Mouse (Mus musculus): ENCODE results near the gene Carm1. TPM values are rescaled to one million over a fixed set of nuclear protein-coding genes. Genes with fewer than 3 reads are reported as not detected.
A peak's percentile ranks its signal among the peaks of the same experiment; 100 is the strongest.

Gene Carm1
- polyA plus RNA-seq, 1 experiment from 2014 or later = 56.0 TPM

- Histone ChIP-seq H3K4me3 (no peak overlapping the region), H3K4me2 (replicated peaks) (no peak overlapping the region), H3K4me1 (no peaks in the 10 kb centered on the region), H3K9ac (no peak overlapping the region), H3K27me3 (no peaks in the 10 kb centered on the region), H3K27ac (no peak overlapping the region), H3K9me3 (no peaks in the 10 kb centered on the region), H3K36me3 (no peaks in the 10 kb centered on the region)
- no peak for ATAC-seq (ENCODE audit: low FRiP score, low read depth)
- WGBS = 65% methylated on average over 5 of the region's 5 CpGs
Measured at GRCm38 (mm10) chr9:21604119-21604518, 57.4 kb downstream of the Carm1 start.

DNA sequence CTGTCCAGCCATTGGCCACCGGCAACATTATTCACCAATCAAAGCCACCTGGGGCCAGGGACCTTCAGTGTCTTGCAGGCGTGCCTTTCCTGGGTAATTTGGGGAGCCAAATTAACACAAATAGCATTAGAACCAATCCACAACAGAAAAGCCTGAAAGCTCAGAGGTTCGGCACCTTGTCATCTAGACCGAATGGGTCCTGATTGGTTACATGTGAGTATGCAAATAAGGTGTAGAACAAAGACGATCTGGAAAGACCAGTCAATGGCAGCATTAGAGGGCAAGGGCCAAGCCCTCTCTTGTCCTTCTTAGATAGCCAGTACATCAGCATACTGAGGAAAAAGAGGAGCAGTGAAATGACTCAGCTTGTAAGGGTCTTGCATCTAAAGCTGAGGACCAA lies 59.2 kb downstream of the Carm1 start:
- no peaks in the 10 kb centered on the region for H3K27me3 ChIP-seq
- no peaks in the 10 kb centered on the region for H3K9me3 ChIP-seq
- no peak for ATAC-seq (ENCODE audit: low FRiP score, low read depth)
- 79% methylated on average over 5 of the region's 5 CpGs for WGBS
- no peak overlapping the region for H3K27ac ChIP-seq
- H3K4me3 ChIP-seq = no peak overlapping the region
- no peaks in the 10 kb centered on the region for H3K36me3 ChIP-seq
- H3K4me2 ChIP-seq (replicated peaks) = no peak overlapping the region
- no peak overlapping the region for H3K9ac ChIP-seq
- H3K4me1 ChIP-seq = no peaks in the 10 kb centered on the region

- no peak overlapping the region for H3K27ac ChIP-seq
- no peak overlapping the region for H3K4me3 ChIP-seq
- no peak overlapping the region for H3K4me2 ChIP-seq (replicated peaks)
- H3K9me3 ChIP-seq = no peaks in the 10 kb centered on the region
- 78% methylated on average over 1 of the region's 1 CpGs for WGBS
- no peak for ATAC-seq (ENCODE audit: low FRiP score, low read depth)
- no peaks in the 10 kb centered on the region for H3K27me3 ChIP-seq
- no peaks in the 10 kb centered on the region for H3K36me3 ChIP-seq
- no peak overlapping the region for H3K9ac ChIP-seq
- no peaks in the 10 kb centered on the region for H3K4me1 ChIP-seq
Measured at GRCm38 (mm10) chr9:21606648-21607047, 60.0 kb downstream of the Carm1 start.

GRCm38 (mm10) chr9:21609861-21610260 lies 63.2 kb downstream of the Carm1 start:
- H3K9me3 ChIP-seq = no peaks in the 10 kb centered on the region
- no peaks in the 10 kb centered on the region for H3K36me3 ChIP-seq
- no peak for ATAC-seq (ENCODE audit: low FRiP score, low read depth)
- H3K4me1 ChIP-seq = peaks cover 2% of the 10 kb centered on the region; the same call in 1 of the 2 replicates
- H3K27me3 ChIP-seq = no peaks in the 10 kb centered on the region
- H3K27ac ChIP-seq = no peak overlapping the region
- no peak overlapping the region for H3K4me3 ChIP-seq
- no peak overlapping the region for H3K4me2 ChIP-seq (replicated peaks)
- no peak overlapping the region for H3K9ac ChIP-seq
- 93% methylated on average over 1 of the region's 1 CpGs for WGBS

DNA sequence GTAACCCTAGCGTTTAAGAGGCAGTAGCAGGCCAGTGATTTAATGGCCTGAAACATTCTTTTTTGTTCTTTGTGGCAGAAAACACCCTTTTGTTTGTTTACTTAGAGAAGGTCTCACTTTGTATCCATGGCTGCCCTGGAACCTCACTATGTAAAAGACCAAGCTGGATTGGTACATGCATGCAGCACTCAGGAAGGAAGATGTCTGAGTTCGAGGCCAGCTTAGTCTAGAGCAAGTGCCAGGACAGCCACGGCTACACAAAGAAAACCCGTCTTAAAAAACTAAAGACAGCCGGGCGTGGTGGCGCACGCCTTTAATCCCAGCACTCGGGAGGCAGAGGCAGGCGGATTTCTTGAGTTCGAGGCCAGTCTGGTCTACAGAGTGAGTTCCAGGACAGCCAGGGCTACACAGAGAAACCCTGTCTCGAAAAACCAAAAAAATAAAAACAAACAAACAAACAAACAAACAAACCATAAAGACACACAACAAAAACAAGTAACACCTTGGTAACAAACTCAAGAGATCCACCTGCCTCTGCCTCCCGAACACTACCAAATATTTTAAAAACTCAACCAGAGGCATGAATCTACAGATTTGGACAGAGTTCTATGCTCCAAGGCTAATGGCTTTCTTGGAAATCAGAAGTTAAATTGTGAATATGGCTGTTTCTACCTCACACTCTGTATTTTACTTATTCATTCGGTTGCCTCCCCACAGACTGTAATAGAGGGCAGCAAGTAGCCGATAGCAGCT lies 68.3 kb downstream of the Carm1 start:
- 75% methylated on average over 15 of the region's 15 CpGs for WGBS
- H3K4me2 ChIP-seq (replicated peaks) = peak overlapping the region; percentile 80
- H3K9ac ChIP-seq = peak overlapping the region; percentile 82
- ATAC-seq (ENCODE audit: low FRiP score, low read depth) = no peak
- H3K27ac ChIP-seq = peak overlapping the region; percentile 97
- H3K36me3 ChIP-seq = peaks cover 8% of the 10 kb centered on the region; the same call in 1 of the 2 replicates
- H3K9me3 ChIP-seq = no peaks in the 10 kb centered on the region
- peak overlapping the region; percentile 71 for H3K4me3 ChIP-seq
- peaks cover 24% of the 10 kb centered on the region for H3K4me1 ChIP-seq
- H3K27me3 ChIP-seq = no peaks in the 10 kb centered on the region

DNA sequence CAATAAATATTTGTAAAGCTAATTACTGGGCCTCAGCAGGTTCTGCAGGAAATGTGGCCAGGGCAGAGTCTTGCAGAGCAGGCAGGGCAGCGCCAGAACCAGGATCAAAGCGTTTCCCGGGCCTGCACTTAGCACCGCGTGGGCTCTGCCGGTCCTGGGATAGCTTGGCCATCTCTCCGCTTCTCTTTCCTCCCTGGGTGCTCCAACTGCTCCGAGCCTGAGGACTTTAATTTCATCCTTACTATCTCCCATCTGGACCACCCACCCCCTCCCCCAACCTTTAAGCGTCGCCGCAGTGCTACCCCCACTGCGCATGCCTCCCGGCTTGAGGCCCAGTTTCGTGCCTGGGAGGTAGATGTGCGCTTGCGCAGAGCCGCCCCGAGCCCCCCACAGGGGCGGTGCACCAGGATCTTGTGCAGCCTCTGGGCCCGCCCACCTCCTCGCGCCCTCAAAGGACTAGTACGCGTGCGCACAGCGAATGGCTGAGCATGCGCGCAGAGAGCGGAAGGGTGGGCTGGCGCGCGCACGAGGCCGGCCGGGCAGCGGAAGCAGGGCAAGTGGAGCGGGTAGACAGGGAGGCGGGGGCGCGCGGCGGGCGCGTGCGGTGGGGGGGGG lies 69.0 kb downstream of the Carm1 start, which contains the start of gene Smarca4:
Gene Smarca4, plus strand, starts transcription at position 553 of the 615 bp plus-strand sequence.
- H3K36me3 ChIP-seq = peaks cover 8% of the 10 kb centered on the region; the same call in 1 of the 2 replicates
- WGBS = under 1% methylated on average over 45 of the region's 45 CpGs
- ATAC-seq (ENCODE audit: low FRiP score, low read depth) = peak; percentile 95
- peaks cover 24% of the 10 kb centered on the region for H3K4me1 ChIP-seq
- H3K4me3 ChIP-seq = peak within 1 kb of the TSS; percentile 71
- peak within 1 kb of the TSS; percentile 97 for H3K27ac ChIP-seq
- no peaks in the 10 kb centered on the region for H3K9me3 ChIP-seq
- no peaks in the 10 kb centered on the region for H3K27me3 ChIP-seq
- H3K9ac ChIP-seq = peak within 1 kb of the TSS; percentile 86
- peak within 1 kb of the TSS; percentile 80 for H3K4me2 ChIP-seq (replicated peaks)

DNA sequence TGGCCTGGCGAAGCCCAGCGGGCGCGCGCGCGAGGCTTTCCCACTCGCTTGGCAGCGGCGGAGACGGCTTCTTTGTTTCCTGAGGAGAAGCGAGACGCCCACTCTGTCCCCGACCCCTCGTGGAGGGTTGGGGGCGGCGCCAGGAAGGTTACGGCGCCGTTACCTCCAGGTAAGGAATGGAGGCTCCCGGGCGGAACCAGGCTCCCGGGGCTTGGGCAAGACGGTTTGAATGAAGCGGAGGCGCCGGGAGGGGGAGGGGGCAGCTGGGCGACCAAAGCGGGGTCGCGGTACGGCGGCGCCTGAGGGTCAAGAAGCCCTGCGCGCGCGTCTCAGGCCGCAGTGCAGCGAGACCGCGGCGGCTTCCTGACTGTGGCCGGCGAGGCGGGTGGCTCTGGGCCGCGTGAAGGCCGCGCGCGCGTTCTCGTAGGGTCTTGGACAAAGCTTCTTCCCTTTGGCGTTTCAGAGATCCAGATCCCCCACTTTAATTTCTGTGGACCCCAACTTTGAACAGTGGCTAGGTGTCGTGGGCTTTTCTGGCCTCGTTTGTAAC lies 69.6 kb downstream of the Carm1 start:
- peak; percentile 80 for ATAC-seq (ENCODE audit: low FRiP score, low read depth)
- Histone ChIP-seq H3K27me3 (no peaks in the 10 kb centered on the region), H3K9ac (peak overlapping the region; percentile 86), H3K4me3 (peak overlapping the region; percentile 71), H3K27ac (peak overlapping the region; percentile 97), H3K36me3 (peaks cover 9% of the 10 kb centered on the region; the same call in 1 of the 2 replicates), H3K4me1 (peaks cover 24% of the 10 kb centered on the region), H3K4me2 (replicated peaks) (peak overlapping the region; percentile 80), H3K9me3 (no peaks in the 10 kb centered on the region)
- under 1% methylated on average over 57 of the region's 57 CpGs for WGBS

DNA sequence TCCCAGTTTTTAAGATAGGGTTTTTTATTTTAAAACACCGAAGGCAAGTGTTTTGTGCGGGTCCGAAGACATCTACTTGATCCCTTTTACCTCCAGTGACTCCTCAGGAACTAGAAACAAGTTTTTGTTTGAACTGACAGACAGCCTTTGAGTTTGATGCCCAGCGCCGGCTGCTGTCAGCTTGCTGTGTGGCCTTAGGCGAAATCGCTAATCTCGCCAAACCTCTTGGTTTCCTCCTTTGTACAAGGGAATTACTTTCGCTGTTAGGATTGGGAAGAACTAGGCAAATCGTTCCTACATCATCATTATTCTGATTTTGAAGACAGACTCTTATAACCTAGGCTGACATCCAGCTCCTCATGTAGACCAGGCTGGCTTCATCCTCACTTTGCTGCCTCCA lies 70.4 kb downstream of the Carm1 start:
- H3K27ac ChIP-seq = peak overlapping the region; percentile 97
- peak overlapping the region; percentile 80 for H3K4me2 ChIP-seq (replicated peaks)
- peak overlapping the region; percentile 71 for H3K4me3 ChIP-seq
- WGBS = 13% methylated on average over 10 of the region's 10 CpGs
- H3K4me1 ChIP-seq = peaks cover 24% of the 10 kb centered on the region
- peaks cover 12% of the 10 kb centered on the region; the same call in 1 of the 2 replicates for H3K36me3 ChIP-seq
- no peak for ATAC-seq (ENCODE audit: low FRiP score, low read depth)
- H3K27me3 ChIP-seq = no peaks in the 10 kb centered on the region
- peak overlapping the region; percentile 86 for H3K9ac ChIP-seq
- no peaks in the 10 kb centered on the region for H3K9me3 ChIP-seq

- Histone ChIP-seq H3K4me1 (peaks cover 19% of the 10 kb centered on the region), H3K4me3 (no peak overlapping the region), H3K27ac (no peak overlapping the region), H3K9ac (no peak overlapping the region), H3K9me3 (no peaks in the 10 kb centered on the region), H3K36me3 (peaks cover 23% of the 10 kb centered on the region), H3K4me2 (replicated peaks) (no peak overlapping the region), H3K27me3 (no peaks in the 10 kb centered on the region)
- WGBS = 91% methylated on average over 4 of the region's 4 CpGs
- ATAC-seq (ENCODE audit: low FRiP score, low read depth) = no peak
Measured at GRCm38 (mm10) chr9:21620229-21620628, 73.5 kb downstream of the Carm1 start.

DNA sequence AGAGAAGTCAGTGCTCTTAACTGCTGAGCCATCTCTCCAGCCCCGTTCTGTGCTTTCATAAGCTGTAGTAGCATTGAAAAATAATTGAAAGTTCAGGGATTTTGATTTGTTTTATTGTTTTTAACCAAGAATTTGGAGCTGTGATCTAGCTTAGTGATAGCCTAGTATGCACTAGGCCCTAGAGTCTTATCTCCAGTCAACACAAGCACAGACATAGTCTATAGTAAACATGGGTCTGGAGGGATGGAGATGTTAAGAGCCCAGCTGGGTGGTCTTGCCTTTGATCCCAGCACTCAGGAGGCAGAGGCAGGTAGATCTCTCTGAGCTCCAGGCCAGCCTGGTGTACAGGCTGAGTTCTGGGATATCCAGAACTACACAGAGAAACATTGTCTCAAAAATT lies 76.0 kb downstream of the Carm1 start:
- no peaks in the 10 kb centered on the region for H3K9me3 ChIP-seq
- peaks cover 23% of the 10 kb centered on the region for H3K36me3 ChIP-seq
- H3K9ac ChIP-seq = no peak overlapping the region
- no peak for ATAC-seq (ENCODE audit: low FRiP score, low read depth)
- no peak overlapping the region for H3K27ac ChIP-seq
- no peaks in the 10 kb centered on the region for H3K27me3 ChIP-seq
- no peak overlapping the region for H3K4me2 ChIP-seq (replicated peaks)
- peaks cover 13% of the 10 kb centered on the region for H3K4me1 ChIP-seq
- 87% methylated on average over 1 of the region's 1 CpGs for WGBS
- H3K4me3 ChIP-seq = no peak overlapping the region

- Histone ChIP-seq H3K27ac (no peak overlapping the region), H3K9ac (no peak overlapping the region), H3K4me2 (replicated peaks) (no peak overlapping the region), H3K4me1 (no peaks in the 10 kb centered on the region), H3K36me3 (peaks cover 19% of the 10 kb centered on the region), H3K27me3 (no peaks in the 10 kb centered on the region), H3K4me3 (no peak overlapping the region), H3K9me3 (no peaks in the 10 kb centered on the region)
- ATAC-seq (ENCODE audit: low FRiP score, low read depth) = no peak
- WGBS = 92% methylated on average over 10 of the region's 10 CpGs
Measured at GRCm38 (mm10) chr9:21625342-21626339, 78.9 kb downstream of the Carm1 start.
